Mouse (Mus musculus) splenic B cell, adult 2 months (primary cell): ENCODE results near the gene Exoc3.

Experiments used
- DNase-seq: peaks from one replicate; pipeline ENCODE4 v3.0.0-alpha.2; 2011; ENCODE audit warnings: low read depth, low spot score
- H3K27me3 ChIP-seq: 2 replicates; pipeline ENCODE4 v1.6.1; 2012; ENCODE audit warnings: mild to moderate bottlenecking, low read length, moderate library complexity, mixed read lengths; ENCODE audit not compliant: control insufficient read depth, poor library complexity, insufficient read depth, severe bottlenecking
- H3K36me3 ChIP-seq: 2 replicates; pipeline ENCODE4 v1.6.1; 2012; ENCODE audit warnings: mild to moderate bottlenecking, low read length, moderate library complexity, mixed read lengths; ENCODE audit not compliant: control insufficient read depth, poor library complexity, insufficient read depth, severe bottlenecking

Gene Exoc3

DNA sequence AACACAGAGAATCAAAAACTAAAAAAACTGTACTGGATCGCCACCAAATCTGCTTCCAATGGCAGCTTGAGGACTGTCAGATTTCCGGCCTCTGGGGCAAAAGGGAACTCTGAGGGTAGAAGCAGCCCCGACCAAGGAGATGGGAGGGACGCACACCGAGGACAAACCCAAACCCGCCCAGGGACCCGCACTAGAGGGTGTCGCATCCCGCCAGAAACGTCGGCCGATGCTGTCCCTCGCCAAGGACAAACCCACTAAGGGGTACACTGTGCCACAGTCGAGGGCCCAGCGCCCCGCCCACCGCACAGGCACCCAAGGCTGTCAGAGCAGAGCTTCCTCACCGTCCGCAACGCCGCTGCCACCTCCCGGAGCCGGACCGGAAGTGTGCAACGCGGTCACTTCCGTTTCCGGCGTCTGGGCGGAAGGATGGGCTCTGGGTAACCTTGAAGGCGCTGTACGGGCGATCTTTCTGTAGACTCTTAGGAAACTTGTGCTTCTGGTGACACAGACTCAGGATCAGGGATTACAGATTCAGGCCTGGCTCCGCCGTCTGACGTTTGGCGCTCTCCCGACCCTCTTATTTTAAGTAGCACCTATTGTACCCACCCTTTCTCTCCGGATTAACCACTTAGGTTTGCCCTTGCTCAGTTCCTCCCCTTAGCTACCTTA is at the start of gene Exoc3:
Gene Exoc3 (minus strand): TSS at position 416 of the 669 bp plus-strand sequence.
- Histone ChIP-seq H3K36me3 (no peaks in the 10 kb centered on the region), H3K27me3 (no peaks in the 10 kb centered on the region)
- peak; percentile 91 for DNase-seq

DNA sequence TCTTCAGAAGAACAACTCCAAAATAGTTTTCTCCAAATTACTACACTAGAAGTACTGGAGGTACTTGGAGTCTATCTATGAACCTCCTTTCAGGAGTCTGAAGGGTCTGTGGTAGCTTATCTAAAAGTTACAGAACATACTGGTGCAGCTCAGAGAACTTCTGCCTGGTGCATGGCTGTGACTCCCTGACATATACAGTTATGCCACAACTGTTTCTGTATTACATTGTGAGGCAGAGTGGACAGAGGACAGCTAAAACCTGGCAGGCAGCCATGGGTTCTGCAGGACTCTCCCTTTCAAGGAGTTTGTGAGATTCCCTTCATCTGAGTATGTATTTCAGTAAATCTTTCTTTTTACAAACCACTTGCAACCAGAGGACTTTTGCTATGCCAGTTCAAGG is 38.0 kb upstream of the Exoc3 start:
- DNase-seq: no peak
- Histone ChIP-seq H3K27me3 (no peaks in the 10 kb centered on the region), H3K36me3 (no peaks in the 10 kb centered on the region)

DNA sequence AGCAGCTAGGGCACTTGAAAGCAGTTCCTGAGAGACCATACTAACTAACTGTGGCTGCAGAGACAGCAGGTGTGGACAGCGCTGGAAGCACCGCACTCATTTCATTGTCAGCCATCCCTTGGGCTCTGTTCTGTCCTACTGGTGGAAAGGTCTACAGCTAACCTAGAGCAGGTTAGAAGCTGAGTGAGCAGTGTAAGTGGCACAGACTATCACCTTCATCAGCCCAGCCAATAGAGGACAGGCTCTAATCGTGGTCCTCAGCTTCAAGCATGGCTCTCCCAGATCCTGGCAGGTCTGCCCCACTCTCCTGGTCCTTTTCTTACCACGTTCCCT is 37.3 kb upstream of the Exoc3 start:
- no peak for DNase-seq
- Histone ChIP-seq H3K27me3 (no peaks in the 10 kb centered on the region), H3K36me3 (no peaks in the 10 kb centered on the region)

DNA sequence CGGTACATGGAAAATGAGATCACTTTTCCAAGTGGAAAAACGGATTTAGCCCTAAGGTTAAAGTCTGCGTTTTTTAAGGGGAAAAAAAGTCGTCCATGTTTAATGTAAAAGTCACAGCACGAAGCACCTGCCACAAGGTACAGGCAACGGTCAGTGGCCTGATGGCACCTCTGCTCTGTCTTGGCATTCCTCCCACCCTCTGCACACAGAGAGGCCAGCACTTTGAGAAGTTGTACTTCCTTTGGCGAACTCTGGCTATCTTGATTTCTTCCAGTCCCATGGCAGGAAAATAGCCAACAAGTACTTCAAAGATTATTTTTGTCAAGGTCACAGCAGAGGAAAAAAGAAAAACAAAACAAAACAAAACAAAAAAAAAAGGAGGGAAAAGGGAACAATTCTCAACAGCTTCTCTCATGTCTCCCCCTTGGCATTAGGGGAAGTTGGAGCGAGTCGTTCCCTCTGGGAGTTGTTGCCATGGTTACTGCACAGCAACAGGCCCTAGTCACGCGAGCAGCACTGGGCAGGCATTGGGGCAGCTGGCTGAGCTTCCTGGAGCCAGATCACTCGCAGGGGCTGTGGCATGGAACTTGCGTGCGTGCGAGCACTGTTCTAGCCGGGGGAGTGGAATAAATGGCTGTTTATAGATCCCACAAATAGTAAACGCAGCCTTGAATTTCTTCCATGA is 36.8 kb upstream of the Exoc3 start:
- no peak for DNase-seq
- Histone ChIP-seq H3K36me3 (no peaks in the 10 kb centered on the region), H3K27me3 (no peaks in the 10 kb centered on the region)

DNA sequence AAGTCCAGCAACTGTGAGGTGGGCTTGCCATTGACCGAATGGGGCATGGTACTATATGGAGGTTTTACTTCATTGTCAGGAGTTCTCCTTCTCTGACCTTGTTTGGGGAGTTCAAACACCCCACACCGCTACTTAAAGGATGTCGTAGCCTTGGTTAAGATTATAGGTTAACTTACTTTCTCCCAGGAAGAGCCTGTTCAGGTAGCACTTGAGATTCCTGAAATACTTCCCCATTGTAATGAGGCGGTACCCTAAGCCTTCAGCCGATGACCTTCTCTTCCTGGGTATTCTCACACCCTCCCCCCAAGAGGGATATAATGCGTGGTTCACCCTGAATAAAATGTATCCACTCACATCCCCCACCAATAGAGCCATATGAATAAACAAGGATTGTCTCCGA is 29.0 kb upstream of the Exoc3 start:
- H3K36me3 ChIP-seq: no peaks in the 10 kb centered on the region
- H3K27me3 ChIP-seq: no peaks in the 10 kb centered on the region
- DNase-seq: no peak

DNA sequence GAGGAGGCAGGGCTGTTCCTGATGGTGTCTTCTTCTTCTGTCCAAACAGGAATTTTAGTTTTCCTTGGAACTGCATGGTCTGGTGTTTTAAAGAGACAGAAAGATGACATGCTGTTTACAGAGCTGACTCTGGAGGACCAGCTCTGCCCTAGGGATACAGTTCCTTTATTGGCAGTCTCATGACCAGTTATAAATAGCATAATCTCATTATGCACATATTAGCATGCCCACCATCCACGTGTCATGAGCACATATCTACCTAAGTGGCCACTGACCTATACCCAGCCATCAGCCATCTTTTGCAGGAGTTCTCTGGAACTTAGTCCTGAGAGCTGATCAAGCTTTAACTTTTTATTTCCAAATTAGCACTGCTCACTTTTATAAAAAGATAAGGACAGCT is 12.1 kb upstream of the Exoc3 start:
- Histone ChIP-seq H3K36me3 (no peaks in the 10 kb centered on the region), H3K27me3 (no peaks in the 10 kb centered on the region)
- DNase-seq: no peak

DNA sequence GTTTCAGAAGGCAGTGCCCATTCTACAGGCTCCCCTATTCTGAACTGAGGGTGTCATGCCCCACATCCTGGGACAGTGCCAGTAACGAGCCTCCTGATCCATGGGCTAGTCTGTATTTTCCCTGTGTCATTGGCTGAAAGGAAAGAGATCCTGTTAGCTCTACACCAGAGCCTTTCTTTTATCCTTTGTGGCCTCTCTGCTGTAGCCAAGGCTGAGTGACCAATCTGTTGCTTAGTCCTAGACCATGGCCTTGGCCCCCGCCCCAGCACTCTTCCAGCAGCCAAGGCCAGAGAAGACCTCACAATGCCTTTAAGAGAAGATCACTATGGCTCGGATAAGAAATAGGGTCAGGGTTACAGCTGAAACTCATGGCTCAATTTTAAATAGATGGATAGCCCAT is 9.9 kb upstream of the Exoc3 start:
- no peaks in the 10 kb centered on the region for H3K36me3 ChIP-seq
- no peak for DNase-seq
- H3K27me3 ChIP-seq: no peaks in the 10 kb centered on the region

DNA sequence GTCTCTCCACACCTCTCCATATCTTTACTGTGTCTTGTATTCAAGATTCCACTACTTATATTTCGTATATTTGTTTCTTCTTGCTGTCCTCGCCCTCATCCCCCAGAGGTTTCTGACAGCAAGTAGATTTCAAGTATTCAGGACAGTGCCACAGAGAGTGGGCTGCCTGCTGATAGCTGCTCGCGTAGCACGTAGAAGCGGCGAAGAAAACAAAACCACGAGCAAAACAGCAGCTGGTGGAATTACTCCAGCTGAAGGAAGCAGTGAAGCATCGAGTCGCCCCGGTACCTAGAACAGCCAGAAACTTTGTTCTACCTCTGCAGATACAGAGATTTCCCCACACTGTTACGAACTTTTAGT is 434 bp upstream of the Exoc3 start:
- no peak for DNase-seq
- H3K36me3 ChIP-seq: no peaks in the 10 kb centered on the region
- no peaks in the 10 kb centered on the region for H3K27me3 ChIP-seq

DNA sequence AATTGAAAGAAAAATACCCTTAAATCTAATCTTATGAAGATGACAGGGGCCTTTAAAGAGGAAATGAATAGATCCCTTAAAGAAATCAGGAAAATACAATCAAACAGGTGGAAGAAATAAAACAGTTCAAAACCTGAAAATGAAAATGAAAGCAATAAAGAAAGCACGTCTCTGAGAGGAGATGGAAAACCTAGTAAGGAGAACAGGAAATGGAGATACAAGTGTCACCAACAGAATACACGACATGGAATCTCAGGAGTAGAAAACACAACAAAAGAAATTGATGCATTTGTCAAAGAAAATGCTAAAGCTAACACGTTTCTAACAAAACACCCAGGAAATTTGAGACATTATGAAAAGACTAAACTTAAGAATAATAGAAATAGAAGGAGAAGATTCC is 12.1 kb downstream of the Exoc3 start:
- H3K36me3 ChIP-seq: peaks cover 12% of the 10 kb centered on the region; the same call in 1 of the 2 replicates
- no peaks in the 10 kb centered on the region for H3K27me3 ChIP-seq
- DNase-seq: no peak

DNA sequence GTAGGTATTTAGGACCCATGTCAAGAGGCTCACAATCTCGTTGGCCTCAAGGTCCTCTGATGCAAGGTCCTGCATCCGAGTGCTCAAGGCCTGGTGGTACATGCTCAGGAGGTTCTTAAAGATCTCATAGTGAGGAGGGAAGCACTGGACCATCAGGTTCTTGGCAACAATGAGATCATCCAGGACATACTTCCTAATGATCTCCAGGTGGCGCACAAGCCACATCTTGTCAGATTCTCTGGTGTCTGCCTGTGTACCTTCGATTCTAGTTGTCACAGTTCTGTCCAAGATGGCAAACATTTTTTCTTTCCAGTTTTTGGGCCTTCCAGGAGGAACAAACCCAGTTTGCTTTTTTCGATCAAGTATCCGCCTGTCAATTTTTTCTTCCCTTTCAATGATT is 15.9 kb downstream of the Exoc3 start:
- DNase-seq: peak; percentile 33
- Histone ChIP-seq H3K27me3 (no peaks in the 10 kb centered on the region), H3K36me3 (peaks cover 10% of the 10 kb centered on the region)

DNA sequence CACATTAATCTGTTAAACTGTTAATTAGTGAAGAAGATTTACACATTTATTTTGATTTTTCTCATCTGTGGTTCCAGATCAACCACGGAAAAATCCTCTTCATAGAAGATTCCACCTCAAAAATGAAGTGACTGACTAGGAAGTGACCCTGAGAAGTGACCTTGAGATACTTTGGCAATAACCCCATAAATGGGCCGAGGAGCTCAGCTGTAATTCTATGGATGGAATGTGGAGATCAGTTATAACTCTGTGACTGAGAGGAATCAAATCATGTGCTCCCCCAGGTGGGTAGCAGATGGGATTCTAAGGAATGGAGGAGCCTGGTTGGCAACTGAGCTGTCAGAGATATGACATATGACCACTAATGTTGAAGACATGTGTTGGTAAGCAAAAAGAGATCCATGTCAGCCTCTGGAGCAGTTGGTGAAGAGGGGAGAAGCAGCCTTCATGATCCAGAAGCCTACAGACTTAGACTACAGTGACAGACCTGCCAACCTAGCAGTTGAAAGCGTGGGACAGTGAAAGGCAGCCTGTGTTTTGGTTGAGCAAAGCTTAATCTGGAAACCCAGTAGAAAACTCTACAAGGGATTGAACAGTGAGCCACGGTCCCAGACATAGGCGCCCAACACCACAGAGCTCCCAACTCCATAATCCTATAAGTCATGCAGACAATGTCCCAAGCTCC is 25.4 kb downstream of the Exoc3 start:
- no peaks in the 10 kb centered on the region for H3K27me3 ChIP-seq
- peaks cover 19% of the 10 kb centered on the region for H3K36me3 ChIP-seq
- DNase-seq: no peak

DNA sequence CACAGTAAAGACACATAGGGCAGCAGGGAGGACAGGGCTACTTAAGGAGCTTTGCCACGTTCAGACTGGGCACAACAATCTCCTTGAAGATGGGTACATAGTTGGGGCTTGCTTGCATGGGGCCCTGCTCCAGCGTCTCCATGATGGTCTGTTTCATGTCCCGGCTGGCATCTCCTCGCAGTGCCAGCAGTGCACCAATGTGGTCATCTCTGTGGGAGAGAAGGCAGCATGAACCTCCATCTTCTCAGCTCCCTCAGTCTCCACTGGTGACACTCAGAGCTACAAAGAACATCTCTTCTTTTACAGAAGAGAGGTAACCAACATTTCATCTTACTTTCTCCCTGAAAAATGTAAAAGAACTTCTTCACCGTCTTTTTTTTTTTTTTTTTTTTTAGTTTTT is 36.5 kb downstream of the Exoc3 start:
- peaks cover 3% of the 10 kb centered on the region; the same call in 1 of the 2 replicates for H3K36me3 ChIP-seq
- no peak for DNase-seq
- H3K27me3 ChIP-seq: no peaks in the 10 kb centered on the region

DNA sequence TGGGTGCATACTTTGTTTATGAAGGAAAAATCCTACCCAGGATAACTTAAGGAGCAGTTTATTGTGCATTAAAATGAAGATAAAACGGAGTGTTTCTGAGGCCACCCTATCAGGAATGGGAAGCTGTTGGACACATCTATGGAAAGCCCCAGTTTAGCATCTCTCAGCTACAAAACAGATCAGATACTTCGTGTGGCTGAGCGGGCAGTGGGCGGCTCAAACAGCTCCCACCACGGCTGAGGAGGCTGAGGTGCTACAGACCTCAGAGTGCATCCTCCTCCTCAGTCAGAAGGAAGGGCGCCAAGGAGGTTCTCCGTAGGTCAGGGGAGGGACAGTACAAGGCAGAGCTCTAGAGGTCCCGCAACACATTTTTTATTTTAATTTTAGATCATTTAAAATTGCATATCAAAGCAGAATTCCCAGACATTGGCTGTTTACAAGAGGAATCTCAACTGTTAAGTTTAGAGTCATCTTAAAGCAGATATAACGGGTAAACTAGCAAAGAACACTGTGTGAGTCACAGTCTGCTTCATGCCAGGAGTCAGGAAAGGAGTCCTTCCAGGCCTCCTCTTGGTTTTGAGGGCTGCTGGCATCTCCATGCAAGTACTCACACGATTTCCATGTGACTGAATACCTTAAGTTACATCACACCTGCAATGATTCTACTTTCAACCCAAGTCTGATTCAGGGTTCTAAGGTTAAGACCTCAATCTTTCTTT is 38.9 kb downstream of the Exoc3 start:
- peaks cover 3% of the 10 kb centered on the region; the same call in 1 of the 2 replicates for H3K36me3 ChIP-seq
- DNase-seq: no peak
- no peaks in the 10 kb centered on the region for H3K27me3 ChIP-seq

DNA sequence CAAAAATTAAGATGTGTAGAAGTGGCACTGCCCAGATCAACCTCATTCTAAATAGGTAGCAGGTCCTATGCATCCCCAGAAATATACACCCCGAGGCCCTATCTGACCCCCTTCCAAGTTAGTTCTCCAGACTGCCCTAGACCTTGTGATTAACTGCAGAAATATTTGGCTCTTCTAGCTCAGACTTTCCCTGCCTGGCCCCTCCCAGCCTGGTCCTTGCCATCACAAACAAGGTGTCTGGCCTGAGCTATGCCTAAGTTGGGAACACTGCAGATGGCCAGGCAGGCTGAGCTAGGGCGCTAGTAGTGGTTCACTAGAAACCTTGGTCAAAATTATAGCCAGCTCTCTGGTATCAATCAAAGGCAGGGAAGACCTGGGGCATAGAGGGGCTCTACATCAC is 41.0 kb downstream of the Exoc3 start:
- no peaks in the 10 kb centered on the region for H3K27me3 ChIP-seq
- H3K36me3 ChIP-seq: no peaks in the 10 kb centered on the region
- no peak for DNase-seq

DNA sequence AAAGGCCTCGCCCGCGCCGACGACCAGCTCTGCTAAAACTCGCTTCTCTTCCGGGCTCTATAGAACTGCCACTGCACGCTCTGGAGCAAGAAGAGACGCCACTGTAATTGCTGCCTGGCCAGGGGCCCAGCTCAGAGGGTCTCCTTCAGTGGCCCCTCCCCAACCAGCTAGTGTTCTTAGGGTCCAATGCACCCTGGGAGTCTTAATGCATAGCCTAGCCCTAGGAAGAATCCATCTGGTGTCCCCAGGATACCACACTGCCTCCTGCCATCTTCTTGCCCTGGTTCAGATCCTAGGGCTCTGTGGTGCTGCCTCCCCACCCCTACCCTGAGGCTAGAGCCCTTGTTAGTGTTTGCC is 41.5 kb downstream of the Exoc3 start:
- DNase-seq: no peak
- no peaks in the 10 kb centered on the region for H3K36me3 ChIP-seq

More for the DNA sequence above, 41.5 kb downstream of the Exoc3 start:
- no peaks in the 10 kb centered on the region for H3K27me3 ChIP-seq
